Mouse (Mus musculus): Measurements from ENCODE around the gene Thbs4.
"Not testable (repeated sequence)": the region's sequence is repeated elsewhere in the genome, so short reads cannot be mapped to it uniquely, and the experiment has no call there.

The Thbs4 gene

DNA sequence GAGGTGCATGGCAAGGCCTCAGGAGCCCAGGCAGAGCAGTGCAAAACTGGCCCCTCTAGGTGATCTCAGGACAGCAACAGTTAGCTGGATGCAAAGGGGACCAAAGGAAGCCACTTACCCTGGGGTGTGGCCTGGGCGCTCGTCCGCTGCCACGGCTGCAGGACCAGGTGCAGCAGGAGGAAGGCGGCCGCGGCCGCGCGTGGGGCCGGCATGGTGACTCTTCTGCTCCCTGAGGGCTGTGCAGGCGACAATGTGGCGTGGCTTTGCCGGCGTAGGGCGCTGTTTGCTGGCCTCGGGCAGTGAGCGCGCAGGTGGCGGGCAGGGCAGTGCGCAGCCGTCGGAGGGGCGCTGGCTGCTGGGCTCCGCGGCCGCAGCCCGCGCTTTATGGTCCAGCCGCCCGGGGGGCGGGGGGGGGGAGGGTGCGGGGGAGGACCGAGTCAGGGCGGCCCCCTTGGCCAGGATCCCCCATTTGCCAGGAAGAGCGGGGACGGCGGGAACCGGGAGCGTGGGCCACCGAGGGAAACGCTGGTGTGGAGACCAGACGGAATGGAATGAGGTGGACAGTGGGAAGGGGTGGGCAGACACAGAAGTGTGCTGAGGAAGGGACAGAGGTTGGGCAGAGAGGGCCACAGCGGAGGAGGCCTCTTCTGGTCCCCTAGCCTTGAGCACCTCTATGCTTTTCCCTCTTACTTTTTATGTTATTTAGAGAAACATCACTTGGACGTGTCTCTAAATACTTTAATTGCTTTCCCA lies at the start of gene Thbs4:
Thbs4 (minus strand) TSS at position 357 of the 753 bp plus-strand sequence.
- DNase-seq (ENCODE audit: low spot score in 2 of 2): no peak

- no peak for DNase-seq (ENCODE audit: low spot score in 2 of 2)
Measured at GRCm38 (mm10) chr13:92833162-92833561, 38.5 kb upstream of the Thbs4 start.

DNA sequence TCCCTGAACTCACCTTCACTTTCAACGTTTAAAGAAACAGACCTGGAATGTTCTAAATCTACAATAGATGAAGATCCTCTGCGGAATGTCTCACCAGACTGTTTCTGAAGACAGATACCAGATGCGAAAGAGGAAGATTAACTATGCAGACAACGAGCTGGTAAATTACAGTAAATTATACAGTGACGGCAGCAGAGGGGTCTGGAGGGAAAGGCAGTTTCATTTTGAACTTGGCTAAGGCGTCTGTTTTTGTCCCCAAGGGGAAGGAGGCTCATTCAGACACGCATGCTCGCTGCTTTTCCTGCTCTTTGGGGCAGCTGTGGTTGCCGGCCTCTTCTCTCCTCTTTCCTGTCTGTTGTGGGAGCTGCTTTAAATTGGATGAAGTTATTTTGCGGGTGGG lies 34.2 kb upstream of the Thbs4 start:
- no peak for DNase-seq (ENCODE audit: low spot score in 2 of 2)

GRCm38 (mm10) chr13:92817357-92817756 lies 22.7 kb upstream of the Thbs4 start:
- DNase-seq (ENCODE audit: low spot score in 2 of 2): no peak

DNA sequence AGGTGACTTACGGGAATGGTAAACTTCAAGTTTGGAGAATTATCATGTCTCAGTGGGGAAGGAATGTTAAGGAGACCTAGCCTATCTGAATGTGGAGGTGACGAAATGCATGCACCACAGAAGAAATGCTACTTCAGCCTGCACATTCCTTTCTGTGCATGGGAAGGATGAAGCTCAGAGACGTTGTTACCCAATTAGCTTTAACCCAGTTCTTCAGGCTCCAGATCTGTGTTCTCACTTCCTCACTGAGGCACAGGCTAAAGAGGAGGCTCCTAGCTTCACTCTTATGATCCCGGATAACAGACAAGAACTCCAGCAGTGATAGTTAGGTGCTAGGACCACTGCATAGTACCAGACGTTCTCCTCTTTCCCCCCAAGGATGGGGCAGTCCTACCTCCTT lies 21.7 kb upstream of the Thbs4 start:
- DNase-seq (ENCODE audit: low spot score in 2 of 2): no peak

DNA sequence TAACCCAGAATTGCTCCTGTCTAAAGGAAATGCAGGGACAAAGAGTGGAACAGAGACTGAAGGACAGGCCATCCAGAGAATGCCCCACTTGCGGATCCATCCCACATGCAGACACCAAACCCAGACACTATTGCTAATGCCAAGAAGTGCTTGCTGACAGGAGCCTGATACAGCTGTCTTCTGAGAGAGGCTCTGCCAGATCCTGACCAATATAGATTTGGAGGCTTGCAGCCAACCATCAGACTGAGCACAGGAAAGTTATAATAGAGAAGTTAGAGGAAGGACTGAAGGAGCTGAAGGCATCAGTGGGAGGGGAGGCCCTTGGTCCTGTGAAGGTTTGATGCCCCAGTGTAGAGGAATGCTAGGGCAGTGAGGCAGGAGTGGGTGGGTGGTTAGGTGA lies 16.0 kb upstream of the Thbs4 start:
- not testable (repeated sequence) for DNase-seq (ENCODE audit: low spot score in 2 of 2)

- DNase-seq (ENCODE audit: low spot score in 2 of 2): no peak
Measured at GRCm38 (mm10) chr13:92807849-92808248, 13.2 kb upstream of the Thbs4 start.

GRCm38 (mm10) chr13:92806785-92807184 lies 12.2 kb upstream of the Thbs4 start:
- no peak for DNase-seq (ENCODE audit: low spot score in 2 of 2)

DNA sequence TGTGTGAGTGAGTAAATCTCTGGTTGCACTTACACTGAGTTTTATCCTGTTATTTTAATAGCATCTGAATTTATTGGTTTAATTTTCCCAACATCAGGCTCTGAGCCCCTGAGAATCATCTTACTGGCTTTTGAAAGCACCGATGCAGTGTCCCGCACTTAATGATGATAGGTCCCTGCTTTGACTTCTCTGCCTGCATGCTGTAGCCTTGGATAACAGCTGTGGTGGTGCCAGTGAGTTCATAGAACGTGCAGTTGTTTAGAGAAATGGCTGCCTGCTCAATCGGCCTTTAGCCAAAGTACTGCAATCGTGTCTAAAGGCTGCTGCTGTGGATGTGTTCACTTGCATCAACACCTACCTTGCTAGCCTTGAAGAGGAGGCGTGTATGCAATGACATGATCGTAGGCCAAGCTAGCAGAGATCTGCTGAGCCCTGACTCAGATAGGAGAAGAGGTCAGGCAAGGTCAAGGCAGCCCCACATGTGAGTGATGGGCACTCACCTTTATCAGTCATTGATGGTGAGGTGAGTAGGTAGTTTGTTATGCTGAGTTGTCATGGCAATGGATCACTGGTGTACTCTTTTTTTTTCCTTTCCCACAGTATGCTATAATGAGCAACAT lies 4.8 kb upstream of the Thbs4 start:
- no peak for DNase-seq (ENCODE audit: low spot score in 2 of 2)

- no peak for DNase-seq (ENCODE audit: low spot score in 2 of 2)
Measured at GRCm38 (mm10) chr13:92798830-92799229, 4.2 kb upstream of the Thbs4 start.

- DNase-seq (ENCODE audit: low spot score in 2 of 2): no peak
Measured at GRCm38 (mm10) chr13:92793636-92794035, 982 bp downstream of the Thbs4 start.

GRCm38 (mm10) chr13:92791474-92791873 lies 3.1 kb downstream of the Thbs4 start:
- no peak for DNase-seq (ENCODE audit: low spot score in 2 of 2)

GRCm38 (mm10) chr13:92784311-92784710 lies 10.3 kb downstream of the Thbs4 start:
- DNase-seq (ENCODE audit: low spot score in 2 of 2): no peak

DNA sequence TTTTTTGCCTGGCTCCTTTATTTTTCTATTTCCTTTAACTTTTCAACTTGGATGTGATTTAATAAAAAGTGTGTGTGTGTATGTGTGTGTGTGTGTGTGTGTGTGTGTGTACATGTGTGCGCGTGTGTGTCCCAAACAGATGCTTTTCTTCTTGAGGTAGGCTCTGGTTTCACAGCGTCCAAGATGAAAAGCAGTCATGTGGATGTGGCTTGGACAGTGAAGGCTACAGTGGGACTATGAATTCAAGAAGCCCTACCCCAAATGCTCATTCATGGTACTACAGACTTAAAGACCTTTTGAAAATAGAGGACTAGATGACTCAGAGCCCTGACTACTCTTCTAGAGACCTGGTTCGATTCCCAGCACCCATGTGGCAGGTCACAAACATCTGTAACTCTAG lies 11.1 kb downstream of the Thbs4 start:
- DNase-seq (ENCODE audit: low spot score in 2 of 2): no peak

DNA sequence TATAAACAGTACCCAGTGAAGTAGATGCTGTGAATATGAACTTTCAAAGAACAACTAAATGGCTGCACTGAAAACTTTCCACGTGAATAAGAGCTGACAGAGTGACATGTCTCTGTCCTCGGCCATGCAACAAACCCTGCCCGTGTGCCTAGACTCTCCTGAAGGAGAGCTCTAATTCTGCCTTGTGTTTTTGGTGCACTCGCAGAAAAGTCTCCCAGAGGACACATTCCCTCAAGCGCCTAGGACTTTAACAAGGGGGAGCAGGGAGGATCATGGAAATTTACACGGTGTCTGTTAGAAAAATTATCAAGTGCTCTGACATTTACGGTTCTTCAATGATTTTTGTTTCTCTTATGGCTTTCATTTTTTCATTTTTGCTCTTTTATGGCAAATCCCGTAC lies 13.7 kb downstream of the Thbs4 start:
- DNase-seq (ENCODE audit: low spot score in 2 of 2): no peak

GRCm38 (mm10) chr13:92780076-92780475 lies 14.5 kb downstream of the Thbs4 start:
- no peak for DNase-seq (ENCODE audit: low spot score in 2 of 2)

DNA sequence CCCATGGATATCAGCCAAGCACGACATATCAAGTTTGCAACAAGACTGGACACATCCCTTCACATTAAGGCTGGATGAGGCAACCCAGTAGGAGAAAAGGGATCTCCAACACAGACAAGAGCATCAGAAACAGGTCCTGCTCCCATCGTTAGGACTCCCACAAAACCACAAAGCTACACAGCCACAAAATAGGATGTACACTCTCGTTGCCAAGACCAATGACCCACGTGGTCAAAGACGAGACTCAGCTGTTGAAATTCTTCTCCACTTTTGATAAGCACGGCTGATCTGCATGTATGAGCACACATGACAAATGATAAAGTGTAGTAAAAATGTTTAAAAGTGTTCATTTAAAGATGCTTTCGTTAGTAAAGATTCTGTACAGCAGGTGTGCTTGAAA lies 16.0 kb downstream of the Thbs4 start:
- DNase-seq (ENCODE audit: low spot score in 2 of 2): no peak

DNA sequence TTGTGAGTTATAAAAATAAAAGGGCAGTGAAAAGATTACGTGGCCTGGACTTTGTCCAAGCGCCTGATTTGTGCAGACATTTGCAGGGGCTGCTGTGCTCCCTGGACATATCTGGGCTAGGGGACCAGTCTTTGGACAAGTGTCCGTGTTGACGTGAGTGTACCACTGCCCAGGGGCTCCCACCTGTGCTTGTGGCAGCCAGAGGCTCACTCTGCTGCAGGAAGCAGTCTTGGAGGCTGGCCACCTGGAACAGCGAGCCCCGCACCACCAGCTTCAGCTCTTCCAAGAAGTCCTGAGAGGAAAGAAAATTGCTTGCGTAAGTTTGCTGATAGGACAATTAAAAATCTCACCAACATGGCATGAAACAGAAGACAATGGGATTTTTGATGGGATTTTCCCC lies 18.7 kb downstream of the Thbs4 start:
- DNase-seq (ENCODE audit: low spot score in 2 of 2): no peak

DNA sequence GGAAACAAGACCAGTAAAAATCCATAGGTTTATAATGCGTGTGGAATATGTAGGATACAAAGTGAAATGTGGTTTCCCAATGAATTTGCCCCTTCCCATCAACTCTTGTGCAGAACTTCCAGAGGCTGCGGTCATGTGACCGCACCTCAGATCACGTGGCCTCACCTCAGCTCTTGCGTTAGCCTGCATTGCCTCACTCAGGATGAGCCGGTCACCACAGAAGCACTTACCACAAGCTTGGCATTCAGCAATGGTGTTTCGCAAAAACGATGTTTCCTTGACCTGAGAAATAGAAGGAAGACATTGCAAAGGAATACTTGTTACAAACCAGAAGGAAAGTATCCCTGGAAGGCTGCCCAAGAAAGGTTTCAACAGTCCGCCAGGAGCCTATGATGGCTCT lies 19.7 kb downstream of the Thbs4 start:
- no peak for DNase-seq (ENCODE audit: low spot score in 2 of 2)

- DNase-seq (ENCODE audit: low spot score in 2 of 2): no peak
Measured at GRCm38 (mm10) chr13:92772500-92772899, 22.1 kb downstream of the Thbs4 start.

DNA sequence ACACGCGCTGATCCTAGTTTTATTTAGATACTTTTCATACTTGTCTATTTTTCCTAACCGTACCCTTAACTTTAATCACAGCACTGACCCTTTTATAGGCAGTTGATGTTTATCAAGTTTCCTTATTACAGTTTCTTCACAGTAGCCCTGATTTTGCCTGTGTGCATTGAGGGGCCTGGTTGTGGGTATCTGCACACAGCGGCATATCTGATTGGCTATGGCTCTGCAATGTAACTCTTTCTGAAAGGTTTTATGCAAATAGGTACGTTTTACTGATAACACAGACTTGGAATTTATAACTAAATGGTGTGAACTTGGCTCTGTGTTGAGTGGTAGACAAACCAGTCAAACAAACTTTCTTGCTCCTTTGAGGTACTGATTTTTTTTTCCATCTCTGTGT lies 23.1 kb downstream of the Thbs4 start:
- no peak for DNase-seq (ENCODE audit: low spot score in 2 of 2)

DNA sequence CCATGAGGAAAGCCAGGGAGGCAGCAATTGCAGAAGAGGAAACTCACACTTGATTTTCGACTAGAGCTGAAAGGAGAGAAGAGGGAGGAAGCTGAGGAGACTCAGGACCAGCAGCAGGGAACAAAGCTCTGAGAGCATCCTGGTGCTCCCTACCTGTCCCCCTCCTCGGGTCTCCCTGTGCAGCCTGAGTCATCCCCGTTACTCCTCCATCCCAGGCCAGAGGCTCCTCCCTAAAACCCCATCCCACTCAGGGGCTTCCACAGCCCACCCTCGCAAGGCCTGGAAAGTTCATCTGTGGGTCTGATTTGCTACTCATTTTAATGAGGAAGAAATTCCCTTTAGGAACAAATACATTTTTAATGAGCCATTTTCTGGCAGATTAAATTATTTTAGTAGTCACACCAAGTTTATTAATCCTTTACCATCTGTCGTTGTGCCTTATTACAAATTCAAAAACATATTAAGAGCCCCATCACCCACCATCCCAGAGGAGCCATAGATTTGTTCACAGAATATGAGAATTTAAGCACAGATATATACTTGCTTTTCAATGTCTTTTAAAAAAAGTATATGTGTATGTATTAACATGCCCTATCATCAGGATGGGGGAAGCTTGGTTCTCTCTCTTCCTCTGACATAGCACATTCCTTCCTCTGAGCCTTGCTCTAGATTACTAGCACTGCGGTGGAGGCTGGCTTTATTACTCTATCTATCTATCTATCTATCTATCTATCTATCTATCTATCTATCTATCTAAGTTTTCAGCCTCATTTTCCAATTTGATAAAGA lies 29.0 kb downstream of the Thbs4 start:
- no peak for DNase-seq (ENCODE audit: low spot score in 2 of 2)

- DNase-seq (ENCODE audit: low spot score in 2 of 2): no peak
Measured at GRCm38 (mm10) chr13:92762322-92762721, 32.3 kb downstream of the Thbs4 start.

Measured in natural killer cell, adult 2 months (primary cell).